Mouse (Mus musculus) kidney, adult 8-10 months (tissue): Measurements from ENCODE around the gene Proca1.

Experiments used
- DNase-seq, 2 experiments: peaks; one replicate each; pipeline ENCODE4 v3.0.0; 2022

Gene Proca1

GRCm38 (mm10) chr11:78166161-78166560, 27.0 kb upstream of the Proca1 start:
- DNase-seq = no peak

GRCm38 (mm10) chr11:78166640-78167039, 26.6 kb upstream of the Proca1 start:
- DNase-seq = no peak

- no peak for DNase-seq
Observed at GRCm38 (mm10) chr11:78167257-78167959, 25.8 kb upstream of the Proca1 start.

- no peak for DNase-seq
Observed at GRCm38 (mm10) chr11:78168541-78169468, 24.4 kb upstream of the Proca1 start.

- no peak for DNase-seq
Observed at GRCm38 (mm10) chr11:78170306-78170705, 22.9 kb upstream of the Proca1 start.

GRCm38 (mm10) chr11:78171328-78171727, 21.9 kb upstream of the Proca1 start:
- no peak for DNase-seq

- no peak for DNase-seq
Observed at GRCm38 (mm10) chr11:78172034-78172747, 21.0 kb upstream of the Proca1 start.

GRCm38 (mm10) chr11:78172748-78173383, 20.3 kb upstream of the Proca1 start:
- DNase-seq = no peak

GRCm38 (mm10) chr11:78174506-78174905, 18.7 kb upstream of the Proca1 start:
- DNase-seq = no peak

- DNase-seq = no peak
Observed at GRCm38 (mm10) chr11:78175771-78176401, 17.3 kb upstream of the Proca1 start.

- DNase-seq = peak; percentile 95 to 97
Observed at GRCm38 (mm10) chr11:78176402-78176862, 16.8 kb upstream of the Proca1 start, which contains the start of the genes Nek8 and Tlcd1. Gene Nek8, minus strand, starts transcription at chr11:78176675. Gene Tlcd1, plus strand, starts transcription at chr11:78176711.

- no peak for DNase-seq
Observed at GRCm38 (mm10) chr11:78176905-78177331, 16.3 kb upstream of the Proca1 start.

- peak; percentile 89 to 96 for DNase-seq
Observed at GRCm38 (mm10) chr11:78177437-78177836, 15.8 kb upstream of the Proca1 start.

GRCm38 (mm10) chr11:78177903-78178858, 15.0 kb upstream of the Proca1 start:
- peak; percentile 96 to 98 for DNase-seq

- DNase-seq = peak; percentile 87 to 90
Observed at GRCm38 (mm10) chr11:78178859-78179437, 14.2 kb upstream of the Proca1 start.

GRCm38 (mm10) chr11:78179438-78179999, 13.7 kb upstream of the Proca1 start:
- DNase-seq = no peak

- no peak for DNase-seq
Observed at GRCm38 (mm10) chr11:78180081-78180761, 13.0 kb upstream of the Proca1 start.

GRCm38 (mm10) chr11:78181830-78182357, 11.3 kb upstream of the Proca1 start:
- no peak for DNase-seq

- DNase-seq = no peak
Observed at GRCm38 (mm10) chr11:78182450-78182849, 10.7 kb upstream of the Proca1 start.
